Mouse (Mus musculus) kidney, embryonic 15.5 days (tissue): ENCODE measurements around the gene Palld. TPM values are rescaled to one million over a fixed set of nuclear protein-coding genes. Genes with fewer than 3 reads are reported as not detected.

Source experiments
- ATAC-seq: fragments of 200-750 bp; cut with Nextera tagmentation; replicated peaks from 2 replicates; pipeline ENCODE4 v1.8.0; 2017; ENCODE audit warnings: moderate TSS enrichment; ENCODE audit not compliant: low FRiP score
- H3K27ac ChIP-seq: fragments of 300-500 bp; sonication (generic); 2 replicates; pipeline ENCODE4 v1.5.1; 2015; ENCODE audit warnings: mild to moderate bottlenecking, inconsistent platforms
- H3K27me3 ChIP-seq: fragments of 300-500 bp; sonication (generic); 2 replicates; pipeline ENCODE4 v1.6.1; 2015; ENCODE audit warnings: inconsistent platforms
- H3K36me3 ChIP-seq: fragments of 300-500 bp; sonication (generic); 2 replicates; pipeline ENCODE4 v1.6.1; 2015; ENCODE audit warnings: inconsistent platforms
- H3K4me1 ChIP-seq: fragments of 300-500 bp; sonication (generic); 2 replicates; pipeline ENCODE4 v1.6.1; 2015; ENCODE audit warnings: inconsistent platforms
- H3K4me2 ChIP-seq: fragments of 300-500 bp; sonication (generic); 2 replicates; pipeline ENCODE4 v1.6.1; 2015; ENCODE audit warnings: moderate library complexity, mild to moderate bottlenecking, inconsistent platforms
- H3K4me3 ChIP-seq: fragments of 300-500 bp; sonication (generic); replicated peaks from 2 replicates; pipeline ENCODE4 v1.5.1; 2015; ENCODE audit warnings: mild to moderate bottlenecking, inconsistent platforms
- H3K9ac ChIP-seq: fragments of 300-500 bp; sonication (generic); 2 replicates; pipeline ENCODE4 v1.6.1; 2015; ENCODE audit warnings: mild to moderate bottlenecking, inconsistent platforms
- H3K9me3 ChIP-seq: fragments of 300-500 bp; sonication (generic); replicated peaks from 2 replicates; pipeline ENCODE4 v1.6.1; 2016; ENCODE audit warnings: inconsistent platforms
- WGBS: fragments of 180-500 bp; shearing (Covaris S2); methylation state at CpG from one replicate; pipeline ENCODE4 v1.1.7; 2015; ENCODE audit warnings: mixed read lengths; 5-methylcytosine and 5-hydroxymethylcytosine counted together
- polyA plus RNA-seq: library from polyadenylated mRNA; unstranded; fragments of >200 nt; fragmentation: Nextera tagmentation; extraction: Ambion mirVana; gene quantifications from 2 replicates; pipeline ENCODE4 v1.2.1, GENCODE M21; 2015

Gene Palld
- polyA plus RNA-seq, 1 experiment from 2014 or later: 76.7 TPM

- WGBS: 55% methylated on average over 1 of the region's 1 CpGs
- H3K4me3 ChIP-seq: no peak overlapping the region
- no peaks in the 10 kb centered on the region for H3K4me1 ChIP-seq
- no peak overlapping the region for H3K4me2 ChIP-seq
- peak; percentile 64 for ATAC-seq
- no peaks in the 10 kb centered on the region for H3K36me3 ChIP-seq
- no peaks in the 10 kb centered on the region for H3K9me3 ChIP-seq
- no peaks in the 10 kb centered on the region for H3K27me3 ChIP-seq
- no peak overlapping the region for H3K9ac ChIP-seq
- H3K27ac ChIP-seq: no peak overlapping the region
Measured at GRCm38 (mm10) chr8:61797391-61797947, 105.0 kb downstream of the Palld start.

- Histone ChIP-seq H3K4me2 (no peak overlapping the region), H3K27me3 (no peaks in the 10 kb centered on the region), H3K9ac (no peak overlapping the region), H3K9me3 (no peaks in the 10 kb centered on the region), H3K27ac (no peak overlapping the region), H3K4me3 (no peak overlapping the region), H3K4me1 (no peaks in the 10 kb centered on the region), H3K36me3 (no peaks in the 10 kb centered on the region)
- ATAC-seq: no peak
- 89% methylated on average over 7 of the region's 7 CpGs for WGBS
Measured at GRCm38 (mm10) chr8:61796537-61797050, 105.9 kb downstream of the Palld start.

- Histone ChIP-seq H3K27me3 (no peaks in the 10 kb centered on the region), H3K27ac (no peak overlapping the region), H3K4me3 (no peak overlapping the region), H3K4me1 (no peaks in the 10 kb centered on the region), H3K36me3 (no peaks in the 10 kb centered on the region), H3K4me2 (no peak overlapping the region), H3K9ac (no peak overlapping the region), H3K9me3 (no peaks in the 10 kb centered on the region)
- WGBS: 80% methylated on average over 3 of the region's 3 CpGs
- ATAC-seq: no peak
Measured at GRCm38 (mm10) chr8:61789946-61790345, 112.5 kb downstream of the Palld start.

DNA sequence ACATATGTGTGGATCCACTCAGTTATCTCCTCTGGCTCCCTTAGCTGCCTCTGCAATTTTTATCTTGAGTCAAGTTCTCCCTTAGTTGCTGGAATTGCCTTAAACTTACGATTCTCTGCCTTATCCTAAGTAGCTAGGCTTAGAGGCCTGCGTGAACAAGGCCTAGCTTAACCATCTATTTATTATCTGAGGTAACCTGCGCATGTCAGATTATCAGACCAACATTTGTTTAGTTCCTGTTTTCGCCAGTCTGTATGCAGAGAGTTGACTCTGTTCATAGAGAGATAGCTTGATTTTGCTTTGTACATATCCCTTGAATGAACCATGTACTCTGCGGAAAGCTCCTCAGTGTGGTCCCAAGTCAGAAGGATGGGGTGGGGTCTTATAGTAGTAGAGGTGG is 113.2 kb downstream of the Palld start:
- Histone ChIP-seq H3K4me1 (no peaks in the 10 kb centered on the region), H3K9ac (no peak overlapping the region), H3K27ac (no peak overlapping the region), H3K36me3 (no peaks in the 10 kb centered on the region), H3K9me3 (no peaks in the 10 kb centered on the region), H3K27me3 (no peaks in the 10 kb centered on the region), H3K4me2 (no peak overlapping the region), H3K4me3 (no peak overlapping the region)
- ATAC-seq: no peak
- WGBS: 94% methylated on average over 5 of the region's 5 CpGs

GRCm38 (mm10) chr8:61782931-61783491 is 119.5 kb downstream of the Palld start:
- 68% methylated on average over 7 of the region's 7 CpGs for WGBS
- no peak for ATAC-seq
- Histone ChIP-seq H3K27ac (no peak overlapping the region), H3K4me2 (no peak overlapping the region), H3K36me3 (no peaks in the 10 kb centered on the region), H3K9me3 (no peaks in the 10 kb centered on the region), H3K4me1 (no peaks in the 10 kb centered on the region), H3K9ac (no peak overlapping the region), H3K4me3 (no peak overlapping the region), H3K27me3 (no peaks in the 10 kb centered on the region)

GRCm38 (mm10) chr8:61780652-61781257 is 121.7 kb downstream of the Palld start:
- ATAC-seq: no peak
- Histone ChIP-seq H3K27ac (no peak overlapping the region), H3K36me3 (no peaks in the 10 kb centered on the region), H3K4me2 (no peak overlapping the region), H3K27me3 (no peaks in the 10 kb centered on the region), H3K9me3 (no peaks in the 10 kb centered on the region), H3K4me1 (0 out of 2 replicates have a peak, but pooled peaks cover 5% of the 10 kb centered on the region), H3K4me3 (no peak overlapping the region), H3K9ac (no peak overlapping the region)
- 45% methylated on average over 5 of the region's 5 CpGs for WGBS

- Histone ChIP-seq H3K27ac (no peak overlapping the region), H3K27me3 (no peaks in the 10 kb centered on the region), H3K4me1 (0 out of 2 replicates have a peak, but pooled peaks cover 5% of the 10 kb centered on the region), H3K36me3 (no peaks in the 10 kb centered on the region), H3K9me3 (no peaks in the 10 kb centered on the region), H3K4me2 (no peak overlapping the region), H3K4me3 (no peak overlapping the region), H3K9ac (no peak overlapping the region)
- 86% methylated on average over 3 of the region's 3 CpGs for WGBS
- ATAC-seq: no peak
Measured at GRCm38 (mm10) chr8:61778194-61778593, 124.3 kb downstream of the Palld start.

DNA sequence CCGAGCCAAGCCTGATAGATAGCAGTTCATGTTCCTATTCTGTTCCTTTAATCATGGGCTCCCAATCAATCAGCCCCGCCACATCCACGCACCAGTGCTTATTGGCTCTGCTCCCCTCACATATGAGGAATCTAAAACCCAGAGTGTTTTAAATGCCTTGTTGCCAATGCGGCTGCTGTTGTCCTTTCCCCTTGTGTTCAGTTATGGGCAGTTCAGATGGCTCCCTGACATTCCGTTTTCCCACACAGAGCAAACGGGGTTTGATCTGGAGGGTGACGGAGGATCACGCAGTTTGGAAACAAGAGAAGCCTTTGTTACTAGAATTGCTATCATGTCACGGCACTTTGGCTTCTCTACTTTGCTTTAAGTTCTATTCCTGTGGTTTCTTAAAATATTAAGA is 125.9 kb downstream of the Palld start:
- WGBS: 51% methylated on average over 9 of the region's 9 CpGs
- H3K4me1 ChIP-seq: 0 out of 2 replicates have a peak, but pooled peaks cover 5% of the 10 kb centered on the region
- H3K9me3 ChIP-seq: no peaks in the 10 kb centered on the region
- no peak overlapping the region for H3K4me3 ChIP-seq
- no peak for ATAC-seq
- H3K27me3 ChIP-seq: no peaks in the 10 kb centered on the region
- no peak overlapping the region for H3K27ac ChIP-seq
- H3K4me2 ChIP-seq: no peak overlapping the region
- H3K36me3 ChIP-seq: no peaks in the 10 kb centered on the region
- no peak overlapping the region for H3K9ac ChIP-seq

DNA sequence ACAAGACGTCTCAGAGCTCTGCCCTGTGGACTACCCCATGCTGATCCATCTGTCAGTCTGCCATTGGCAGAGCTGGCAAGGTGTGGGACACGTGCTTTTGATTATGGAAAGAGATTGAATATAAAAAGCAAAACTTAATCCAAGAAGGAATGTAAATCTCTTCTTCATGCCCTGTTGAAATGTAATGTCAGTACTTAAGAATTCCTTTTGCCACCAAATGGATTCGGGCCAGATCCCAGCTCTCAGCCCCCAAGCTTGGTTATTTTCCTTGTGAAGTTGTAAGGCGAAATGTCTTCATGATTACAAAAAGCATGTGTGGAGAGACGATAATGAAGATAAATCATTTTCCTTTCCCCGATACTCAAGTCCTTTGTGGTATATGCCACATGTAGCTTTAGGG is 126.6 kb downstream of the Palld start:
- no peaks in the 10 kb centered on the region for H3K9me3 ChIP-seq
- no peak overlapping the region for H3K27ac ChIP-seq
- H3K36me3 ChIP-seq: no peaks in the 10 kb centered on the region
- no peak overlapping the region for H3K9ac ChIP-seq
- no peak overlapping the region for H3K4me3 ChIP-seq
- H3K27me3 ChIP-seq: no peaks in the 10 kb centered on the region
- no peak for ATAC-seq
- H3K4me2 ChIP-seq: no peak overlapping the region
- H3K4me1 ChIP-seq: 0 out of 2 replicates have a peak, but pooled peaks cover 5% of the 10 kb centered on the region
- 63% methylated on average over 6 of the region's 6 CpGs for WGBS

DNA sequence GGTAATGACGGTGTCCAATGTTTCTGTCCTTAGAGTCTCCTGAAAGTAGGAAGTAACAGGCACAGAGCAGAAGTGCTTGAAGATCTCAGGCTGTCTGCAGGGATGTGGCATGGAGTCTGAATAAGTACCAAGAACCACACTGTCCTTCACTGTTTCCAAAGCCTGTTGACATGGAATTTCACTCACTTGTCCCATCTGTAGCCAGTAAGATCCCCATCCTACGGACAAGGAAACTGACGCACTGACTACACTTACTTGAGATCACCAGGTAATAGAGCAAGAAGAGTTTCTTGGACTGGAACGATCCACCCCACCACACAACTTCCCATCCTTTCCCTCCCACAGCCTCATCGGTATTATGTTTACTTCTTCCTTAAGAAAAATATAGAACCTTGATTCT is 128.3 kb downstream of the Palld start:
- no peak overlapping the region for H3K27ac ChIP-seq
- H3K9me3 ChIP-seq: no peaks in the 10 kb centered on the region
- no peak overlapping the region for H3K9ac ChIP-seq
- 58% methylated on average over 5 of the region's 5 CpGs for WGBS
- H3K4me2 ChIP-seq: no peak overlapping the region
- no peaks in the 10 kb centered on the region for H3K36me3 ChIP-seq
- no peak for ATAC-seq
- H3K4me3 ChIP-seq: no peak overlapping the region
- H3K4me1 ChIP-seq: 0 out of 2 replicates have a peak, but pooled peaks cover 5% of the 10 kb centered on the region
- no peaks in the 10 kb centered on the region for H3K27me3 ChIP-seq

DNA sequence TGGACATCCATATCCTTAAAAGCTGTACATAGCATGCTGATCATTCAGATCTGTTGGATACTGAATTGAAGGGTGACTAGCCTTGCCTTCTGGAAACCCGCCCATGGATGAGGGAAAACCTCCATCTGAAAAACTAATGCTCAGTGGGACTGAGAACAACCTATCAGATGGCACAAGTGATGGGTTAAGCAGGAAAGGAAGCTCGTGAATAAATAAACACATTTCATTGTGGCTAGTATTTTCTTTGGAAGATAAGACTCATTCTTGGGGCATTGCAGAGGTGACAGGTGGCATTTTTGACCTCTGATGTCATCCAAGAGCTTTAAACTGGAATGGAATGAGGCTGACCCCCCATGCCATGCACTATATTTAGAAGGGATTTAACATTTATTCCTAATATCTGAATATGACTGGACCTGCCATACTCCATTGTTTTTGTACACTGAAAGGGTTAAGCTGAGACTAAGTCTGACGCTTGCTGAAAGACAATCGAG is 128.8 kb downstream of the Palld start:
- Histone ChIP-seq H3K4me2 (no peak overlapping the region), H3K4me3 (no peak overlapping the region), H3K4me1 (0 out of 2 replicates have a peak, but pooled peaks cover 5% of the 10 kb centered on the region), H3K9me3 (no peaks in the 10 kb centered on the region), H3K27me3 (no peaks in the 10 kb centered on the region), H3K36me3 (no peaks in the 10 kb centered on the region), H3K27ac (no peak overlapping the region), H3K9ac (no peak overlapping the region)
- WGBS: 27% methylated on average over 4 of the region's 4 CpGs
- no peak for ATAC-seq

- Histone ChIP-seq H3K9me3 (no peaks in the 10 kb centered on the region), H3K36me3 (no peaks in the 10 kb centered on the region), H3K27ac (no peak overlapping the region), H3K27me3 (no peaks in the 10 kb centered on the region), H3K4me1 (0 out of 2 replicates have a peak, but pooled peaks cover 1% of the 10 kb centered on the region), H3K4me3 (no peak overlapping the region), H3K9ac (no peak overlapping the region), H3K4me2 (no peak overlapping the region)
- WGBS: 42% methylated on average over 3 of the region's 3 CpGs
- ATAC-seq: no peak
Measured at GRCm38 (mm10) chr8:61771328-61771727, 131.2 kb downstream of the Palld start.
